Mouse (Mus musculus) T-helper 1 cell (primary cell): ENCODE measurements at regions not wholly inside any gene's neighbourhood (a gene's known extent, or its start where the extent isn't known, plus 50 kb on each side); places are given as distances from the start of the nearest gene placed in this dataset.

ENCODE experiments used
- in situ Hi-C: fragments of 300-600 bp; cut with MboI, MseI; formaldehyde crosslinking; loops from one replicate; pipeline ENCODE4 v1.15.1; 2025; ENCODE audit warnings: high pct_unique_total_duplicates

- in situ Hi-C loops = no loop called here
Measured at GRCm38 (mm10) chr1:186572651-186573050, 133.1 kb downstream of the Tgfb2 start.

- in situ Hi-C loops = no loop called here
Measured at GRCm38 (mm10) chr1:186572092-186572491, 133.7 kb downstream of the Tgfb2 start.

- in situ Hi-C loops = no loop called here
Measured at GRCm38 (mm10) chr1:186568496-186568895, 137.3 kb downstream of the Tgfb2 start.

GRCm38 (mm10) chr1:186568076-186568475 is 137.7 kb downstream of the Tgfb2 start:
- in situ Hi-C loops = no loop called here

- in situ Hi-C loops = no loop called here
Measured at GRCm38 (mm10) chr1:186567136-186567826, 138.5 kb downstream of the Tgfb2 start.

- in situ Hi-C loops = no loop called here
Measured at GRCm38 (mm10) chr1:186562027-186562426, 143.8 kb downstream of the Tgfb2 start.

- in situ Hi-C loops = no loop called here
Measured at GRCm38 (mm10) chr1:186555441-186555975, 150.3 kb downstream of the Tgfb2 start.

GRCm38 (mm10) chr1:186554520-186555010 is 151.2 kb downstream of the Tgfb2 start:
- in situ Hi-C loops = no loop called here

GRCm38 (mm10) chr1:186552689-186553088 is 153.1 kb downstream of the Tgfb2 start:
- in situ Hi-C loops = no loop called here

- in situ Hi-C loops = no loop called here
Measured at GRCm38 (mm10) chr1:186550265-186550885, 155.4 kb downstream of the Tgfb2 start.

- in situ Hi-C loops = loop anchor here (10.0 kb wide), 1 partner anchor 1594 kb away; no protein-coding TSS in a partner anchor
Measured at GRCm38 (mm10) chr1:186549207-186549606, 156.6 kb downstream of the Tgfb2 start.

GRCm38 (mm10) chr1:186546386-186547185 is 159.2 kb downstream of the Tgfb2 start:
- in situ Hi-C loops = loop anchor here (10.0 kb wide), 1 partner anchor 1592 kb away; no protein-coding TSS in a partner anchor

GRCm38 (mm10) chr1:186540070-186540469 is 165.7 kb downstream of the Tgfb2 start:
- in situ Hi-C loops = loop anchor here (10.0 kb wide), 1 partner anchor 1585 kb away; no protein-coding TSS in a partner anchor

- in situ Hi-C loops = no loop called here
Measured at GRCm38 (mm10) chr1:186538233-186538632, 167.6 kb downstream of the Tgfb2 start.

- in situ Hi-C loops = no loop called here
Measured at GRCm38 (mm10) chr1:186515976-186516375, 189.8 kb downstream of the Tgfb2 start.

- in situ Hi-C loops = no loop called here
Measured at GRCm38 (mm10) chr1:186515071-186515470, 190.7 kb downstream of the Tgfb2 start.

GRCm38 (mm10) chr1:186513861-186514260 is 191.9 kb downstream of the Tgfb2 start:
- in situ Hi-C loops = no loop called here

- in situ Hi-C loops = no loop called here
Measured at GRCm38 (mm10) chr1:186510531-186510930, 195.3 kb downstream of the Tgfb2 start.

GRCm38 (mm10) chr1:186508358-186508757 is 197.4 kb downstream of the Tgfb2 start:
- in situ Hi-C loops = no loop called here

GRCm38 (mm10) chr1:186507956-186508355 is 197.8 kb downstream of the Tgfb2 start:
- in situ Hi-C loops = no loop called here

- in situ Hi-C loops = no loop called here
Measured at GRCm38 (mm10) chr1:186506517-186506916, 199.3 kb downstream of the Tgfb2 start.

- in situ Hi-C loops = no loop called here
Measured at GRCm38 (mm10) chr1:186505912-186506311, 199.9 kb downstream of the Tgfb2 start.
